Mouse (Mus musculus): ENCODE results near the gene Ncf1. TPM values are rescaled to one million over a fixed set of nuclear protein-coding genes. Genes with fewer than 3 reads are reported as not detected.

The Ncf1 gene
- 2.4 and 2.9 TPM in 2 replicates for polyA plus RNA-seq (2015; fragmentation: Nextera tagmentation; extraction: Ambion mirVana)

DNA sequence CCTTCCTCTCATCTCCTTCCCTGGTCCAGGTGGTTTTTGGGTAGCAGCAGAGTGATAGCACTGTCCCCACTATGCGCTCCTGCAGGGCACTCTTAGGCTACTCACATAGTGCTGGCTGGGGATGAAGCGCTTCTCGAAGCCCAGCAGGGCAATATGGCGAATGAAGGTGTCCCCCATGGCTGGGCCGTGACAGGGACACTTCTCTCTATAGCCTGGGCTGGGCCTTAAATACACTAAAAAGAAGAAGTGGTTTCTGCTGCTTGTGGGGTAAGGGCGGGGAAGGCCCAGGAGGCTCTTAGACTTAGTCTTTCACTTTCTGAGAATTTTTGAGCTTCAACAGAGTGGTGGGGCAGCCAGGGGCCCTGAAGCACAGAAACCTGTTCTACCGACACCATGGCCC lies at the start of gene Ncf1:
Ncf1 (minus strand) TSS at position 235 of the 400 bp plus-strand sequence.
- Histone ChIP-seq H3K27me3 (ENCODE audit: insufficient read depth, low read length) (no peaks in the 10 kb centered on the region), H3K36me3 (ENCODE audit: insufficient read depth, low read length) (no peaks in the 10 kb centered on the region), H3K4me2 (ENCODE audit: low read length) (no peak within 1 kb of the TSS), H3K9ac (ENCODE audit: low read depth, low read length) (no peak within 1 kb of the TSS), H3K9me3 (replicated peaks; ENCODE audit: low read length) (no peaks in the 10 kb centered on the region), H3K27ac (no peak within 1 kb of the TSS), H3K4me3 (replicated peaks; ENCODE audit: low read depth, low read length) (no peak within 1 kb of the TSS), H3K4me1 (replicated peaks; ENCODE audit: insufficient read depth, low read length) (peaks cover 5% of the 10 kb centered on the region; the same call in 1 of the 2 replicates)
- DNase-seq (ENCODE audit: low spot score) (no peak), ATAC-seq (replicated peaks; ENCODE audit: low FRiP score, low read depth) (no peak)
- 89% methylated on average over 7 of the region's 7 CpGs for WGBS
- no peak for TF ChIP-seq CTCF (IDR thresholded peaks at IDR 0.05; ENCODE audit: low read depth)

GRCm38 (mm10) chr5:134277109-134277508 lies 47.7 kb upstream of the Ncf1 start:
- no peak overlapping the region for H3K27ac ChIP-seq
- no peak for DNase-seq (ENCODE audit: low spot score)
- H3K27me3 ChIP-seq (ENCODE audit: insufficient read depth, low read length): no peaks in the 10 kb centered on the region
- H3K9me3 ChIP-seq (replicated peaks; ENCODE audit: low read length): no peaks in the 10 kb centered on the region
- H3K4me2 ChIP-seq (ENCODE audit: low read length): no peak overlapping the region
- 86% methylated on average over 4 of the region's 4 CpGs for WGBS
- no peak overlapping the region for H3K9ac ChIP-seq (ENCODE audit: low read depth, low read length)
- TF ChIP-seq CTCF (IDR thresholded peaks at IDR 0.05; ENCODE audit: low read depth): no peak
- no peak for ATAC-seq (replicated peaks; ENCODE audit: low FRiP score, low read depth)
- H3K4me3 ChIP-seq (replicated peaks; ENCODE audit: low read depth, low read length): no peak overlapping the region
- H3K36me3 ChIP-seq (ENCODE audit: insufficient read depth, low read length): peaks cover 63% of the 10 kb centered on the region
- no peaks in the 10 kb centered on the region for H3K4me1 ChIP-seq (replicated peaks; ENCODE audit: insufficient read depth, low read length)

DNA sequence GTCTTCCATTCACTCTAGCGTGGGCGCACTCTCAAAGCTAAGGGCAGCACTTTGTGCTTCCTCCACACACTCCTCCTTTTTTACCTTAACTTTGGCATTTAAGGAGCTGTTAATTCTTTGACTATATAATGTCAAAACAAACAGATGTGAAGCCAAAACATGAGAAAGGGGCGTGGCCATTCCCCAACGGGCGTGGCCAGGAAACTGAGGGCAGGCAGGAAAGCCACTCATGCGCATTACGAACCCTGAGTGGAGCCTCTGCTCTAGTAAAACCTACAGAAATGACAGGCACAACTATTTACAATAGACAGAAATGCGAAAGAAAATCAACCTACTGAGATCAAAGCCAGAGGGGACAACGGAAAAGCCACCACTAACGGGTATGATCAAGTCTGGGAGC lies 46.1 kb upstream of the Ncf1 start:
- TF ChIP-seq CTCF (IDR thresholded peaks at IDR 0.05; ENCODE audit: low read depth): no peak
- DNase-seq (ENCODE audit: low spot score) (no peak), ATAC-seq (replicated peaks; ENCODE audit: low FRiP score, low read depth) (no peak)
- no peaks in the 10 kb centered on the region for H3K27me3 ChIP-seq (ENCODE audit: insufficient read depth, low read length)
- H3K27ac ChIP-seq: 0 out of 2 replicates have a peak overlapping the region, but pooled peaks have one; percentile 8
- no peak overlapping the region for H3K4me2 ChIP-seq (ENCODE audit: low read length)
- peaks cover 71% of the 10 kb centered on the region for H3K36me3 ChIP-seq (ENCODE audit: insufficient read depth, low read length)
- H3K9me3 ChIP-seq (replicated peaks; ENCODE audit: low read length): no peaks in the 10 kb centered on the region
- no peak overlapping the region for H3K9ac ChIP-seq (ENCODE audit: low read depth, low read length)
- no peaks in the 10 kb centered on the region for H3K4me1 ChIP-seq (replicated peaks; ENCODE audit: insufficient read depth, low read length)
- WGBS: 80% methylated on average over 10 of the region's 10 CpGs
- no peak overlapping the region for H3K4me3 ChIP-seq (replicated peaks; ENCODE audit: low read depth, low read length)

DNA sequence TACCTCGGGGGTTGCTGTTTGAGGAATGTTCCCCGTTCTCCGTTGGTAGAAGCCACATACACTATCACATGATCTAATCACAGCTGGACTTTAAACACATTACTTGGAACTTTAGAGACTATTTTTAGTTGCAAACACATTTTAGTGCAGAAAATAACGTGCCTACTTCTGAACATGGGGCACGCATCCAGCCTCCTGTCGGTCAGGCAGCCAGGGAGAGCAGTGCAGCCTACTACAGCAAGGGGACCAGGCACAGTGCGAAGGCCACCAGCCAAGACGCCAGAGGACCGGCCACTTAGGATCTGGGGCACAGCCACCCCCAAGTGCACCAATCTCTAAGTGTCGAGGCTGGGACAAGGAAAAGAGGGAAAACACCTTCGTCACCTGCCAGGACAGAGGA lies 45.6 kb upstream of the Ncf1 start:
- WGBS: 76% methylated on average over 11 of the region's 11 CpGs
- H3K4me2 ChIP-seq (ENCODE audit: low read length): no peak overlapping the region
- H3K4me1 ChIP-seq (replicated peaks; ENCODE audit: insufficient read depth, low read length): no peaks in the 10 kb centered on the region
- no peak for TF ChIP-seq CTCF (IDR thresholded peaks at IDR 0.05; ENCODE audit: low read depth)
- H3K27ac ChIP-seq: 0 out of 2 replicates have a peak overlapping the region, but pooled peaks have one; percentile 8
- peaks cover 74% of the 10 kb centered on the region for H3K36me3 ChIP-seq (ENCODE audit: insufficient read depth, low read length)
- no peaks in the 10 kb centered on the region for H3K27me3 ChIP-seq (ENCODE audit: insufficient read depth, low read length)
- no peak overlapping the region for H3K9ac ChIP-seq (ENCODE audit: low read depth, low read length)
- H3K9me3 ChIP-seq (replicated peaks; ENCODE audit: low read length): no peaks in the 10 kb centered on the region
- H3K4me3 ChIP-seq (replicated peaks; ENCODE audit: low read depth, low read length): no peak overlapping the region
- ATAC-seq (replicated peaks; ENCODE audit: low FRiP score, low read depth): no peak
- DNase-seq (ENCODE audit: low spot score): no peak

- no peaks in the 10 kb centered on the region for H3K4me1 ChIP-seq (replicated peaks; ENCODE audit: insufficient read depth, low read length)
- H3K27ac ChIP-seq: no peak overlapping the region
- no peak for ATAC-seq (replicated peaks; ENCODE audit: low FRiP score, low read depth)
- H3K9ac ChIP-seq (ENCODE audit: low read depth, low read length): no peak overlapping the region
- no peak overlapping the region for H3K4me3 ChIP-seq (replicated peaks; ENCODE audit: low read depth, low read length)
- H3K27me3 ChIP-seq (ENCODE audit: insufficient read depth, low read length): no peaks in the 10 kb centered on the region
- peaks cover 69% of the 10 kb centered on the region for H3K36me3 ChIP-seq (ENCODE audit: insufficient read depth, low read length)
- DNase-seq (ENCODE audit: low spot score): no peak
- no peaks in the 10 kb centered on the region for H3K9me3 ChIP-seq (replicated peaks; ENCODE audit: low read length)
- TF ChIP-seq CTCF (IDR thresholded peaks at IDR 0.05; ENCODE audit: low read depth): no peak
- 85% methylated on average over 8 of the region's 8 CpGs for WGBS
- H3K4me2 ChIP-seq (ENCODE audit: low read length): no peak overlapping the region
Measured at GRCm38 (mm10) chr5:134273761-134274160, 44.3 kb upstream of the Ncf1 start.

GRCm38 (mm10) chr5:134272761-134273160 lies 43.3 kb upstream of the Ncf1 start:
- DNase-seq (ENCODE audit: low spot score): no peak
- Histone ChIP-seq H3K4me1 (replicated peaks; ENCODE audit: insufficient read depth, low read length) (no peaks in the 10 kb centered on the region), H3K4me2 (ENCODE audit: low read length) (no peak overlapping the region), H3K27ac (no peak overlapping the region), H3K9ac (ENCODE audit: low read depth, low read length) (no peak overlapping the region), H3K36me3 (ENCODE audit: insufficient read depth, low read length) (peaks cover 72% of the 10 kb centered on the region), H3K27me3 (ENCODE audit: insufficient read depth, low read length) (no peaks in the 10 kb centered on the region), H3K9me3 (replicated peaks; ENCODE audit: low read length) (no peaks in the 10 kb centered on the region), H3K4me3 (replicated peaks; ENCODE audit: low read depth, low read length) (no peak overlapping the region)
- 0 out of 2 replicates have a peak, but pooled peaks have one; percentile 21 for ATAC-seq (replicated peaks; ENCODE audit: low FRiP score, low read depth)
- no peak for TF ChIP-seq CTCF (IDR thresholded peaks at IDR 0.05; ENCODE audit: low read depth)
- 77% methylated on average over 11 of the region's 11 CpGs for WGBS

DNA sequence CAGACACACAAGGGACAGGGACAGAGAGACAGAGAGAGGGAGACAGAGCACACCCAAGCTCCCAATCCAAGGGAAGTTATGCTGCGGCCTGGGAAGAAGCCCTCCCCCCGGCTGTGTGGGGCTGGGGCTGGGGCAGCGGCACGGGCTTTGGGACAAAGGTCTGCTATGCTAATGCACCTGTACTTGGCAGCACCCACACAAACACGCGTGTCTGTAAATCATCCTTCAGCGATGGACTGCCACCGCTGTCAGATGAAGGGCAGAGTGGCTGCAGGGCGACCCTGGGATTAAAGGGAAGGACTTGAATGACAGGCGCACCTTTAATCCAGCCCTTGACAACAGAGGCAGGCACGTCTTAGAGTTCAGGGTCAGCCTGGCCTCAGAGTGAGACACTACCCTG lies 42.0 kb upstream of the Ncf1 start:
- Histone ChIP-seq H3K4me2 (ENCODE audit: low read length) (no peak overlapping the region), H3K4me1 (replicated peaks; ENCODE audit: insufficient read depth, low read length) (no peaks in the 10 kb centered on the region), H3K4me3 (replicated peaks; ENCODE audit: low read depth, low read length) (no peak overlapping the region), H3K9ac (ENCODE audit: low read depth, low read length) (no peak overlapping the region), H3K27ac (0 out of 2 replicates have a peak overlapping the region, but pooled peaks have one; percentile 36), H3K9me3 (replicated peaks; ENCODE audit: low read length) (no peaks in the 10 kb centered on the region), H3K27me3 (ENCODE audit: insufficient read depth, low read length) (no peaks in the 10 kb centered on the region), H3K36me3 (ENCODE audit: insufficient read depth, low read length) (peaks cover 77% of the 10 kb centered on the region)
- WGBS: 85% methylated on average over 11 of the region's 11 CpGs
- DNase-seq (ENCODE audit: low spot score) (no peak), ATAC-seq (replicated peaks; ENCODE audit: low FRiP score, low read depth) (0 out of 2 replicates have a peak, but pooled peaks have one; percentile 19)
- TF ChIP-seq CTCF (IDR thresholded peaks at IDR 0.05; ENCODE audit: low read depth): no peak
